Mouse (Mus musculus): ENCODE measurements around the gene Nr1h5.

DNA sequence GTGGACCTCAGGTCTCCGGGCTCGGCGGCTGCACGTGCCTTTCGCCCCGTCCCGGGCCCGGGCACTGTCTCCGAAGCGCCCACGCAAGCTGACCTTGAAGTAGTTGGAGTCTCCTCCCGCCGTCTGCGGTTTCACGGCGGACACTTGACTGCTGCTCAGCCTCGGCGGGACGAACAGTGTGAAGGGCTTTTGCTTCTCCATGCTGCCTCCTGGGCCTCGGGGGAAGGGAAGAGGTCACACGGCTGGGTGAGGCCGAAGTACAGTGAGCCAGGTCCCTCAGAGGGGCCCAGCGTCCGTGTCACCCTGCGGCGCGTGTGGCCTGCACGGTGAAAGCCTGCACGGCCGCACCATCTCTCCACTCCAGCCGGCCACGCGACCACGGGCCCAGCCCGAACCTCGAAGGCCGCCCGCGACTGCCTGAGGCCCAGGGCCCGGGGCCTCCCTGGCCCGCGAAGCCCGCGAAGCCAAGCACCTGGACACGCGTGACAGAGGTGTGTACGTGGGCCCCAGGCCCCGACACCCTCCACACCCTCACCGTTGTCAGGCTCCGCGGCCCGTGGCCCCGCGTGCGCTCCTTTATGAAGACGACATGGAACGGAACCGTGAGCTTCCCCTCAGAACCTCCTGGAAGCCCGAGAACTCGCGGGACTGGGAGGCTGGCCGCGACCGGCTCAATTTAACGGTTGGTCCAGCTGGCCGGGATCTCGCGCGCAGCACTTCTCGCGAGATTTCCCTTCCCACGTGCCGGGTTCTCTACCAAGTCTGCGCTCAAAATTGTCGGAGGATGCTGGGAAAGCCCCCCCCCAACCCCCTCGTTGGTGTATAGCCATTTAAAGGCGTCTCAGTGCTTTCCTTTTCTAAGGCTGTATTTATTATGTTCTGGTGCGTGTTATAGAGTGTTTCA is 28.2 kb downstream of the Nr1h5 start, which contains the start of gene Sycp1:
- no peak for TF ChIP-seq CTCF (IDR thresholded peaks at IDR 0.05; ENCODE audit: low read depth)
- no peak for TF ChIP-seq EP300 (optimal IDR thresholded peaks at IDR 0.05)

Measured in stomach, postnatal 0 days (tissue).